Mouse (Mus musculus) stomach, embryonic 15.5 days (tissue): ENCODE measurements around the gene Zfp358. TPM values are rescaled to one million over a fixed set of nuclear protein-coding genes. Genes with fewer than 3 reads are reported as not detected.

Experiments used
- ATAC-seq: fragments of 200-750 bp; cut with Nextera tagmentation; 2 replicates; pipeline ENCODE4 v1.8.0; 2017; ENCODE audit warnings: low read depth, moderate number of reproducible peaks, moderate TSS enrichment; ENCODE audit not compliant: insufficient read depth, low FRiP score
- H3K27ac ChIP-seq: fragments of 300-500 bp; sonication (generic); 2 replicates; pipeline ENCODE4 v1.5.1; 2015; ENCODE audit warnings: mild to moderate bottlenecking, inconsistent platforms
- H3K27me3 ChIP-seq: fragments of 300-500 bp; sonication (generic); replicated peaks from 2 replicates; pipeline ENCODE4 v1.6.1; 2015; ENCODE audit warnings: inconsistent platforms
- H3K36me3 ChIP-seq: fragments of 300-500 bp; sonication (generic); 2 replicates; pipeline ENCODE4 v1.6.1; 2015; ENCODE audit warnings: inconsistent platforms
- H3K4me1 ChIP-seq: fragments of 300-500 bp; sonication (generic); 2 replicates; pipeline ENCODE4 v1.6.1; 2015; ENCODE audit warnings: inconsistent platforms
- H3K4me2 ChIP-seq: fragments of 300-500 bp; sonication (generic); 2 replicates; pipeline ENCODE4 v1.6.1; 2015; ENCODE audit warnings: mild to moderate bottlenecking, inconsistent platforms
- H3K4me3 ChIP-seq: fragments of 300-500 bp; sonication (generic); replicated peaks from 2 replicates; pipeline ENCODE4 v1.5.1; 2015; ENCODE audit warnings: inconsistent platforms
- H3K9ac ChIP-seq: fragments of 300-500 bp; sonication (generic); 2 replicates; pipeline ENCODE4 v1.6.1; 2015; ENCODE audit warnings: inconsistent platforms
- H3K9me3 ChIP-seq: fragments of 300-500 bp; sonication (generic); 2 replicates; pipeline ENCODE4 v1.6.1; 2016; ENCODE audit warnings: inconsistent platforms
- WGBS: fragments of 180-500 bp; shearing (Covaris S2); methylation state at CpG from one replicate; pipeline ENCODE4 v1.1.7; 2015; 5-methylcytosine and 5-hydroxymethylcytosine counted together
- polyA plus RNA-seq: library from polyadenylated mRNA; unstranded; fragments of >200 nt; fragmentation: Nextera tagmentation; extraction: Ambion mirVana; gene quantifications from 2 replicates; pipeline ENCODE4 v1.2.1, GENCODE M21; 2015

The Zfp358 gene
- polyA plus RNA-seq, 1 experiment from 2014 or later: 34.5 TPM

DNA sequence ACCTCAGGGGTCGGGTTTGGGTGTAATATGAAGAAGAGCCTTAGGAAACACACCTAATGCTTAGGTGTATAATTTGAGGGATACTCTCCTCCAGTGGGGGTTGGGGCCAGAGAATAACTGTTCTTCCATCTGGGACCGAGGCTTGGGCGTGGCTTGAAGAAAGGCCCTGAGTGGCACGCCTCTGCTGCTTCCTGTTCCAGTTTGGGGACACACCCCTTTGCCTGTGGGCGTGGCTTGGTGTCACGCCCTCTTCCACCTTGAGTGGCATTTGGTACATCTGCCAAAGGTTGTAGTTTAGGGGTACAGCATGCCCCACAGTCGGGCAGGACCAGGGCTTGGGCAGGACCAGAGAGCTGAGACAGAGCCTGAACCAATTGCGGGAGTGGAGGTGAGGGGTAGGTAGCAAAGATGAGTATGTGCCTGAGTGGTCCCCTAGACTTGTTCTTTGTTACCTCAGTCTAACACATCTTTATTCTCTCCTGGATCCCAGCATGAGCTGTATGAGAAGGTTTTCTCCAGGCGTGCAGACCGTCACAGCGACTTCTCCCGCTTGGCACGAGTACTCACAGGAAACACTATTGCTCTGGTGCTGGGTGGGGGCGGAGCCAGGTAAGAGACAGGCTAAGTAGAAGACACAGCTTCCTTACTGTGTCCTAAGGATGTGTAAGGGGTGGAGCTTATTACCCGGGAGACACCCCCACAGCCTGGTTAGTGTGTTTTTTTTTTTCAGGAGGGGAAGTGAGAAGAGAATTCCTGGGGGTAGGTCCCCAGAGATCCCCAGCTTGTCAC lies 43.3 kb downstream of the Zfp358 start:
- Histone ChIP-seq H3K27me3 (no peaks in the 10 kb centered on the region), H3K4me2 (no peak overlapping the region), H3K9me3 (no peaks in the 10 kb centered on the region), H3K9ac (no peak overlapping the region), H3K27ac (no peak overlapping the region), H3K4me1 (no peaks in the 10 kb centered on the region), H3K36me3 (peaks cover 33% of the 10 kb centered on the region), H3K4me3 (no peak overlapping the region)
- 0 out of 2 replicates have a peak, but pooled peaks have one; percentile 32 for ATAC-seq
- WGBS: 62% methylated on average over 15 of the region's 15 CpGs

DNA sequence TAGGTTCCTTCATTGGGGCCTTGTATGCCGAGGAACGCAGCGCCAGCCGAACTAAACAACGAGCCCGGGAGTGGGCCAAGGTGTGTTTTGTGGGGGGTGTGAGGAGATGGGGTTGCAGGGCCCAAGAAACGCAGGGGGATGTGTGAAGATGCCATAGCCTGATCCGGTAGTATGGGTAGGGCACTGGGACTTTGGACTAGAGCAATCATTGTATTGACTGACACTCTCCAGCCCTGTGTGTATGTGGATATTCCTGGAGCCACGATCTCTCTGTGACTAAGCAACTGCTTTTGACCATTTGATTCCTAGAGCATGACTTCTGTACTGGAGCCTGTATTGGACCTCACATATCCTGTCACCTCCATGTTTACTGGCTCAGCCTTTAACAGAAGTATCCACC lies 44.0 kb downstream of the Zfp358 start:
- 92% methylated on average over 9 of the region's 9 CpGs for WGBS
- Histone ChIP-seq H3K4me3 (no peak overlapping the region), H3K27me3 (no peaks in the 10 kb centered on the region), H3K36me3 (peaks cover 33% of the 10 kb centered on the region), H3K9ac (no peak overlapping the region), H3K4me2 (no peak overlapping the region), H3K9me3 (no peaks in the 10 kb centered on the region), H3K4me1 (no peaks in the 10 kb centered on the region), H3K27ac (no peak overlapping the region)
- no peak for ATAC-seq

DNA sequence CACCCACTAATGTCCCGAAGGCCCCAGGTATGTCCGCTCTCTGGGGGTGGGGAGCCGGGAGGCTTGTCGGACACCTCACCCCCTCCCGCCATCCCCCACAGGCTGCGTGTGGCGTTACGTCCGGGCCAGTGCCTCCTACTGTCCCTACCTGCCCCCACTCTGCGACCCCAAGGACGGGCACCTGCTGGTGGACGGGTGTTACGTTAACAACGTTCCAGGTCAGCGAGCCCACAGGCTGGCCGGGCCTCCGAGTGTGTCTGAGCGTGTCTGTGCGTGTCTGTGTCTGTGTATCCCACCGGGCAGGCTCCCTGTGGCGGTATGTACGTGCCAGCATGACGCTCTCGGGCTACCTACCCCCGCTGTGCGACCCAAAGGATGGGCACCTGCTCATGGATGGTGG lies 44.7 kb downstream of the Zfp358 start:
- H3K9ac ChIP-seq: no peak overlapping the region
- no peak overlapping the region for H3K4me3 ChIP-seq
- WGBS: 93% methylated on average over 26 of the region's 26 CpGs
- H3K36me3 ChIP-seq: peaks cover 34% of the 10 kb centered on the region
- no peaks in the 10 kb centered on the region for H3K9me3 ChIP-seq
- no peaks in the 10 kb centered on the region for H3K27me3 ChIP-seq
- H3K4me1 ChIP-seq: no peaks in the 10 kb centered on the region
- no peak overlapping the region for H3K4me2 ChIP-seq
- no peak overlapping the region for H3K27ac ChIP-seq
- ATAC-seq: no peak

DNA sequence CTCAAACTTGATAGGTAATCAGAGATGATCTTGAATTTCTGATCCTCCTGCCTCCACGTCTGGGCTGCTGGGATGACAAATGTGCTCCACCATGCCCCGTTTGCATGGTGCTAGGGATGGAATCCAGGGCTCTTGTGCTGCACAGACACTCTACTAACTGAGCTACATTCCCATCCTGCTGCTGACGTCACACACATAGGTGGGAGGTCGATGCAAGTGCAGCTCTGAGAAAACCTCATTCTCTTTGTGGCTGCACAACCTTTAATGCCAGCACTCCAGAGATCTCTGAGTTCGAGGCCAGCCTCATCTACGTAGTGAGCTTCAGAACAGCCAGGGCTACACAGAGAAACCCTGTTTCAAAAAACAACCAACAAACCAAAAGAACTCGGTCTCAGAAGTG lies 46.2 kb downstream of the Zfp358 start:
- 84% methylated on average over 7 of the region's 7 CpGs for WGBS
- no peak overlapping the region for H3K4me3 ChIP-seq
- peaks cover 40% of the 10 kb centered on the region for H3K36me3 ChIP-seq
- no peak overlapping the region for H3K27ac ChIP-seq
- H3K9ac ChIP-seq: no peak overlapping the region
- H3K9me3 ChIP-seq: no peaks in the 10 kb centered on the region
- H3K27me3 ChIP-seq: no peaks in the 10 kb centered on the region
- no peaks in the 10 kb centered on the region for H3K4me1 ChIP-seq
- no peak overlapping the region for H3K4me2 ChIP-seq
- no peak for ATAC-seq

DNA sequence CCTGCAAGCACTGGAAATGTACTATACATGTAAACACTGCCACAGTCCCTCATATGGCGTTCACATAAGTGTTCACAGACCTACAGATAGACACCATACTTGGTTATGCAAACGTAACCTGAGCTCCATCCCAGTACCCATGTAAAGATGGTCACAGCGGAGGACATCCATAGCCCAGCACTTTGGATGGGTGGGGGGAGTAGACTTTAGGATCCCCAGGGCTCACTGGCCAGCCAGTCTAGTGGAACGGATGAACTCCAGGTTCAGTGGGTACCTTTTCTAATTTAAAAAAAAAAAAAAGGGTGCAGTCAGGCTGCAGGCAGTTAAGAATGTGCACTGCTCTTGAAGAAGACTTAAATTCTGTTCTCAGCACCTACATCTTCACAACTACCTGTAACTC lies 47.1 kb downstream of the Zfp358 start:
- WGBS: 84% methylated on average over 4 of the region's 4 CpGs
- peaks cover 41% of the 10 kb centered on the region for H3K36me3 ChIP-seq
- no peak for ATAC-seq

DNA sequence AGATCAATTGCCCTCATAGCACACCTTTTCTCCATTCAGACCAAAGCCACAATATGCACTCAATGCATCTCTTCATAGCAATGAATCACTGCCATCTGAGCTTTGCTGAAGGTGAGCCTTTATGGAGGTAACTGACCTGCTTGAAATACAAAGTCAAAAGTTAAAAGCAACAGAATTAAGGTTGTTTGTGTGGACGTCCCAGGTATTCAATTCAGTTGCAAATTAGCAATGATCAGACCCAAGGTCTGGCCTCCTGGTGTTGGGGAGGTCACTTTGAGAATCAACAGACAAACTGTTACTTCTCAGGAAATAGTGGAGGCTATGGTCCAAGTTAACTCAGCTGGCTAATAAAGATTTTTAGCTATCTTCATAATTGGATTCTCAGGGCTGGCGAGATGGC lies 53.6 kb downstream of the Zfp358 start:
- 91% methylated on average over 2 of the region's 2 CpGs for WGBS
- ATAC-seq: no peak
- Histone ChIP-seq H3K36me3 (peaks cover 8% of the 10 kb centered on the region; the same call in 1 of the 2 replicates), H3K4me3 (no peak overlapping the region), H3K9me3 (no peaks in the 10 kb centered on the region), H3K9ac (no peak overlapping the region), H3K4me1 (no peaks in the 10 kb centered on the region), H3K27ac (no peak overlapping the region), H3K4me2 (no peak overlapping the region), H3K27me3 (no peaks in the 10 kb centered on the region)

More for the DNA sequence above, 47.1 kb downstream of the Zfp358 start:
- H3K4me3 ChIP-seq: no peak overlapping the region
- no peaks in the 10 kb centered on the region for H3K9me3 ChIP-seq
- no peaks in the 10 kb centered on the region for H3K27me3 ChIP-seq
- no peak overlapping the region for H3K27ac ChIP-seq
- no peak overlapping the region for H3K4me2 ChIP-seq
- H3K4me1 ChIP-seq: no peaks in the 10 kb centered on the region
- no peak overlapping the region for H3K9ac ChIP-seq

Other genes with a start within 250 kb of the Zfp358 start
- gene Insr, start 213.5 kb upstream of the Zfp358 start, polyA plus RNA-seq: 37.9 and 40.2 TPM in 2 replicates
- 0.71 and 0.79 TPM in 2 replicates for gene A430078G23Rik, start 139.7 kb upstream of the Zfp358 start, polyA plus RNA-seq
- gene Arhgef18, start 100.1 kb upstream of the Zfp358 start, polyA plus RNA-seq: 9.0 and 10.2 TPM in 2 replicates
- gene Pex11g, start 25.5 kb upstream of the Zfp358 start, polyA plus RNA-seq: 10.7 and 10.8 TPM in 2 replicates
- gene Tex45, start 22.3 kb upstream of the Zfp358 start, polyA plus RNA-seq: not detected in 2 replicates
- gene Mcoln1, start 7.3 kb downstream of the Zfp358 start, polyA plus RNA-seq: 47.7 and 48.5 TPM in 2 replicates
- gene Pnpla6, start 22.2 kb downstream of the Zfp358 start, polyA plus RNA-seq: 27.9 and 35.5 TPM in 2 replicates
- 1.8 and 2.7 TPM in 2 replicates for gene C330021F23Rik, start 74.9 kb downstream of the Zfp358 start, polyA plus RNA-seq
- gene Camsap3, start 94.2 kb downstream of the Zfp358 start, polyA plus RNA-seq: 16.7 and 17.2 TPM in 2 replicates
- gene Xab2, start 128.2 kb downstream of the Zfp358 start, polyA plus RNA-seq: 48.9 and 49.2 TPM in 2 replicates
- gene Pet100, start 128.4 kb downstream of the Zfp358 start, polyA plus RNA-seq: 85.1 and 98.6 TPM in 2 replicates
- 0.17 TPM in 1 of 2 replicates, not detected in the other for gene Pcp2, start 132.4 kb downstream of the Zfp358 start, polyA plus RNA-seq
- 105 and 118 TPM in 2 replicates for gene Stxbp2, start 137.8 kb downstream of the Zfp358 start, polyA plus RNA-seq
- gene Retn, start 162.6 kb downstream of the Zfp358 start, polyA plus RNA-seq: 0.15 TPM in 1 of 2 replicates, not detected in the other
- gene Mcemp1, start 172.6 kb downstream of the Zfp358 start, polyA plus RNA-seq: 2.9 and 3.2 TPM in 2 replicates
- 10.3 and 11.3 TPM in 2 replicates for gene Fcor, start 179.2 kb downstream of the Zfp358 start, polyA plus RNA-seq
- 35.0 and 36.3 TPM in 2 replicates for gene Trappc5, start 183.2 kb downstream of the Zfp358 start, polyA plus RNA-seq
- gene Fcer2a, start 201.0 kb downstream of the Zfp358 start, polyA plus RNA-seq: 0.17 and 0.22 TPM in 2 replicates
- gene Clec4g, start 227.5 kb downstream of the Zfp358 start, polyA plus RNA-seq: 0.35 TPM in 1 of 2 replicates, not detected in the other